Mouse (Mus musculus): ENCODE measurements at regions not wholly inside any gene's neighbourhood (a gene's known extent, or its start where the extent isn't known, plus 50 kb on each side); places are given as distances from the start of the nearest gene placed in this dataset. TPM values are rescaled to one million over a fixed set of nuclear protein-coding genes. Genes with fewer than 3 reads are reported as not detected.

DNA sequence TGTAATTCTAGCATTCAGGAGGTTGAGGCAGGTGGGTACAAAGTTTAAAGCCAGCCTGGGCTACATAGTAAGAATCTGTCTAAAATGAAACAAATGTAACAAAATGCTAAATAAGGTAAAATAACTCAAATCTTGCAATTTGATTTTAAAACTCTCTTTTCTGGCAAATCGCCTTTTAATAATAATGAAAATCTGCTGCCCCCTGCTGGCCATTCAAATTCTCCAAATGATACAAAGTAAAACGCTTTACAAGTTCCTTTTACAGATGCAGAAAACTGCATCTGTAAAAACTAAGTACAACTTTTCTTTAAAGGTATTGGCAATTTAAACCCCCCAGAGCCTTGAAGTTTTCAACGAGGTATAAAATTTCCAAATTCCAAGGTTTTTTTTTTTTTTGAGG, 65.0 kb upstream of the Paip1 start:
- TF ChIP-seq CTCF (IDR thresholded peaks at IDR 0.05), result peak; percentile 79
- DNase-seq, result peak; percentile 37
- Histone ChIP-seq H3K27ac (no peak overlapping the region), H3K4me3 (no peak overlapping the region)
- intact Hi-C loops (cut with DNase I), result loop anchor here (1.0 to 10.0 kb wide), 2 partner anchors 80 to 959 kb away; no protein-coding TSS in a partner anchor

DNA sequence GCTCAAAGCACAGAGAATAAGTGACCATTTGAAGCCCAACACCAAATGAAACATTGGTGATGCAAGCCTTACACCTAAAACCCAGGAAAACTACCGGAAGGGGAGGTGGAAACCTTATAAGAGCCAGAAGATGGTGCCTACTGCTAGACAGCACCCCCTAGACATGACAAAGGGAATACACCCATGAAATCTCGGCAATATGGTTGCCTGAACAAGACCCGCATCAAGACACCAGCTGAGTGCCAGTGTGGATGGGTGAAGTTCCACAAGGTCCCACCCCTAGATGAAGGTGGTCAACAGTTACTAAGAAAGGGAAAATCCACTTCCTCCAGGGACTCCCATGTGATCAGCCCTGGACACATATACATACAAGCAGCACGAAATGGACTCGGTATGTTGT, 64.2 kb upstream of the Paip1 start:
- H3K27ac ChIP-seq, result no peak overlapping the region
- no peak overlapping the region for H3K4me3 ChIP-seq
- TF ChIP-seq CTCF (IDR thresholded peaks at IDR 0.05), result no peak; the same call in 1 of the 2 replicates
- intact Hi-C loops (cut with DNase I), result loop anchor here (10.0 kb wide), 1 partner anchor 959 kb away; no protein-coding TSS in a partner anchor
- DNase-seq, result no peak

DNA sequence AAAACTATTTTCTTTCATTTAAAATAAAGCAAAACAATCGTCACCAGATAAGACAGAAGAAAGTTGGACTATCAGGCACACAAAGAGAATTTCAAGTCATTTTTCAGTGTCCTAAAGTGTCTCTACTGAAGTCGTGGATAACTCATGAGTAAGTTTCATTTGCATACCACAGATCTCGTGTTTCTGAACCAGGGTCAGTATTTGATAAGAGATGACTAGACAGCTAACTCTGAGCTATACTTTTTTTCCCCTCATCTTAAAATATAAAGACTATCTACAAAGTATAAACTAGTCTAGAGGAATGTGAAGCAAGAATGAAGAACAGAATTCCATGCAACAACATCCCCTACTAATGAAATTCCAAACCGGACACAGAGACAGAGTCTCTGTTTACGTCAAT, 60.9 kb upstream of the Paip1 start:
- Histone ChIP-seq H3K4me3 (no peak overlapping the region), H3K27ac (no peak overlapping the region)
- no peak for DNase-seq
- no peak for TF ChIP-seq CTCF (IDR thresholded peaks at IDR 0.05)
- intact Hi-C loops (cut with DNase I), result loop anchor here (10.0 kb wide), 1 partner anchor 963 kb away; no protein-coding TSS in a partner anchor

DNA sequence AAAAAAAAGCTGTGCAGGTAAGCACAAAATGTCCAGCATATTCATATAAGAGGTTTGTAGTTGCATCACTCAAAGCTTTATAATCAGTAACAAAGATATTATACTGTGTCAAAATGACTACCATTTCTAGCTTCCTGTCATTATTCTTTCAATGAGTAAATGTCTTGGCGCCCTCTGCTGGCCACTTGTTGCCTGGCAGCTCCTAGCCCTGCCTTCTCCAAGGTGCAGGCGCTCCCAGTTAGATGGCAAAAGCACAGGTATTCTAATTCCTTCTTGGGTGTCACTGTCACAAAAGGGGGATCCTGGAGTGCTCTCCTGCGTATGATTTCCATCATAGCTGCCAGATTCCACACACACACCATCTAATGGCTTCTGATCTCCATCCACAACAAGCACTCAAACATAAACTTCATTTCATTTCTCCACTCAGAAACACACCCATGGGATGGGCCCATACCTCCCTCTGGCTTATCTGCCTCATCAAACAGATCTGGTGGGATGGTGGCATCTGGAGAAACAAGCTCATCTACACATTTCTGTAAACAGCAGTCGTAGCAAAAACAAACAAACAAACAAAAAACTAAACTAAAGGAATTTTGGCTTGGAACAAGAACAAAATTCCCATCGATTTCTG, 49.9 kb upstream of the Paip1 start:
- DNase-seq, result peak; percentile 78
- H3K4me3 ChIP-seq, result no peak overlapping the region
- intact Hi-C loops (cut with DNase I), result loop anchor here (5.0 kb wide), 1 partner anchor 96 kb away; no protein-coding TSS in a partner anchor
- no peak overlapping the region for H3K27ac ChIP-seq
- TF ChIP-seq CTCF (IDR thresholded peaks at IDR 0.05), result peak; percentile 90

Small RNA genes lying in the stretch of these regions (microRNA-seq; reads per million reads assigned to microRNA genes)
- gene Gm44488, result not detected

All from gastrocnemius, adult 2 months (tissue).